Mouse (Mus musculus) thymus, adult 2 months (tissue): ENCODE data around the gene Eral1. TPM values are rescaled to one million over a fixed set of nuclear protein-coding genes. Genes with fewer than 3 reads are reported as not detected.

Experiments used
- DNase-seq: peaks from one replicate; pipeline ENCODE4 v3.0.0; 2021
- H3K27ac ChIP-seq: fragments of 200-500 bp; 2 replicates; pipeline ENCODE4 v1.5.1; 2012; ENCODE audit warnings: low read length, control low read depth; ENCODE audit not compliant: control insufficient read depth, insufficient read depth
- H3K27me3 ChIP-seq: fragments of 200-500 bp; 2 replicates; pipeline ENCODE4 v1.6.1; 2012; ENCODE audit warnings: mild to moderate bottlenecking, low read length, moderate library complexity, mixed read lengths; ENCODE audit not compliant: control insufficient read depth, insufficient read depth
- H3K36me3 ChIP-seq: fragments of 200-500 bp; 2 replicates; pipeline ENCODE4 v1.6.1; 2012; ENCODE audit warnings: mild to moderate bottlenecking, low read length, moderate library complexity; ENCODE audit not compliant: control insufficient read depth, insufficient read depth
- H3K4me1 ChIP-seq: fragments of 200-500 bp; replicated peaks from 2 replicates; pipeline ENCODE4 v1.6.1; 2012; ENCODE audit warnings: low read length; ENCODE audit not compliant: control insufficient read depth, insufficient read depth
- H3K4me3 ChIP-seq: fragments of 200-500 bp; 2 replicates; pipeline ENCODE4 v1.5.1; 2012; ENCODE audit warnings: mild to moderate bottlenecking, low read length, control low read depth, moderate library complexity; ENCODE audit not compliant: control insufficient read depth, insufficient read depth
- CTCF ChIP-seq: fragments of 200-500 bp; IDR thresholded peaks from 2 replicates; pipeline ENCODE4 v1.5.1; 2012; ENCODE audit warnings: mild to moderate bottlenecking, control low read depth, low read length, moderate library complexity, borderline replicate concordance; ENCODE audit not compliant: control insufficient read depth, poor library complexity, insufficient read depth; ENCODE audit errors: extremely low read depth
- POLR2A ChIP-seq: fragments of 200-500 bp; IDR thresholded peaks from 2 replicates; pipeline ENCODE4 v1.6.1; 2012; ENCODE audit warnings: mild to moderate bottlenecking, low read length, control low read depth, moderate library complexity; ENCODE audit not compliant: control insufficient read depth, poor library complexity, insufficient read depth; ENCODE audit errors: extremely low read depth
- WGBS: fragments of 180-500 bp; shearing (Covaris S2); methylation state at CpG from one replicate; pipeline ENCODE4 v1.1.7; 2018; 5-methylcytosine and 5-hydroxymethylcytosine counted together
- polyA plus RNA-seq: library from polyadenylated mRNA; depleted of rRNA; stranded (reverse); fragments of >200 nt; gene quantifications from 2 replicates; pipeline ENCODE4 v1.2.3, GENCODE M21; 2012; rRNA removed

Eral1 gene
- polyA plus RNA-seq = 41.7 and 45.7 TPM in 2 replicates

GRCm38 (mm10) chr11:78079961-78080921 is at the start of gene Eral1:
Gene Eral1 (minus strand): TSS chr11:78080383.
- peak within 1 kb of the TSS; percentile 88 for H3K4me3 ChIP-seq
- WGBS = 1% methylated on average over 42 of the region's 42 CpGs
- TF ChIP-seq POLR2A (peak; percentile 58; the same call in 1 of the 2 replicates), CTCF (no peak)
- H3K36me3 ChIP-seq = peaks cover 8% of the 10 kb centered on the region
- no peak within 1 kb of the TSS for H3K27ac ChIP-seq
- H3K4me1 ChIP-seq = peaks cover 7% of the 10 kb centered on the region
- peak; percentile 74 for DNase-seq
- H3K27me3 ChIP-seq = no peaks in the 10 kb centered on the region

GRCm38 (mm10) chr11:78129458-78129857 is 49.3 kb upstream of the Eral1 start:
- Histone ChIP-seq H3K4me1 (peaks cover 6% of the 10 kb centered on the region), H3K27me3 (no peaks in the 10 kb centered on the region), H3K27ac (no peak overlapping the region), H3K4me3 (no peak overlapping the region), H3K36me3 (no peaks in the 10 kb centered on the region)
- no peak for DNase-seq
- TF ChIP-seq CTCF (no peak), POLR2A (no peak)
- WGBS = 94% methylated on average over 8 of the region's 8 CpGs

- WGBS = 17% methylated on average over 4 of the region's 4 CpGs
- TF ChIP-seq POLR2A (no peak), CTCF (no peak)
- H3K4me1 ChIP-seq = peaks cover 6% of the 10 kb centered on the region
- DNase-seq = no peak
- no peaks in the 10 kb centered on the region for H3K27me3 ChIP-seq
- H3K27ac ChIP-seq = no peak overlapping the region
- no peak overlapping the region for H3K4me3 ChIP-seq
- H3K36me3 ChIP-seq = no peaks in the 10 kb centered on the region
Observed at GRCm38 (mm10) chr11:78126739-78127138, 46.6 kb upstream of the Eral1 start.

- Histone ChIP-seq H3K4me3 (no peak overlapping the region), H3K27ac (no peak overlapping the region), H3K27me3 (no peaks in the 10 kb centered on the region), H3K4me1 (peaks cover 6% of the 10 kb centered on the region), H3K36me3 (no peaks in the 10 kb centered on the region)
- no peak for DNase-seq
- 39% methylated on average over 6 of the region's 6 CpGs for WGBS
- no peak for TF ChIP-seq POLR2A
- TF ChIP-seq CTCF = no peak
Observed at GRCm38 (mm10) chr11:78125691-78126090, 45.5 kb upstream of the Eral1 start.

- H3K36me3 ChIP-seq = no peaks in the 10 kb centered on the region
- peaks cover 6% of the 10 kb centered on the region for H3K4me1 ChIP-seq
- no peak overlapping the region for H3K4me3 ChIP-seq
- H3K27me3 ChIP-seq = no peaks in the 10 kb centered on the region
- H3K27ac ChIP-seq = no peak overlapping the region
- DNase-seq = no peak
- TF ChIP-seq CTCF (no peak), POLR2A (no peak)
Observed at GRCm38 (mm10) chr11:78123782-78124181, 43.6 kb upstream of the Eral1 start.

- H3K4me1 ChIP-seq = peaks cover 8% of the 10 kb centered on the region
- 90% methylated on average over 4 of the region's 4 CpGs for WGBS
- TF ChIP-seq POLR2A (no peak), CTCF (no peak)
- no peak overlapping the region for H3K27ac ChIP-seq
- no peak for DNase-seq
- no peaks in the 10 kb centered on the region for H3K36me3 ChIP-seq
- H3K4me3 ChIP-seq = no peak overlapping the region
- no peaks in the 10 kb centered on the region for H3K27me3 ChIP-seq
Observed at GRCm38 (mm10) chr11:78122815-78123214, 42.6 kb upstream of the Eral1 start.

GRCm38 (mm10) chr11:78121176-78121575 is 41.0 kb upstream of the Eral1 start:
- H3K36me3 ChIP-seq = no peaks in the 10 kb centered on the region
- H3K27me3 ChIP-seq = no peaks in the 10 kb centered on the region
- no peak overlapping the region for H3K27ac ChIP-seq
- TF ChIP-seq CTCF (no peak), POLR2A (no peak)
- 96% methylated on average over 5 of the region's 5 CpGs for WGBS
- no peak overlapping the region for H3K4me3 ChIP-seq
- 0 out of 2 replicates have a peak, but pooled peaks cover 2% of the 10 kb centered on the region for H3K4me1 ChIP-seq
- no peak for DNase-seq
